Mouse (Mus musculus) heart, embryonic 14.5 days (tissue): ENCODE results near the gene Nt5c3. TPM values are rescaled to one million over a fixed set of nuclear protein-coding genes. Genes with fewer than 3 reads are reported as not detected.
"Not testable (repeated sequence)": the region's sequence is repeated elsewhere in the genome, so short reads cannot be mapped to it uniquely, and the experiment has no call there.

Experiments
- ATAC-seq: fragments of 200-750 bp; cut with Nextera tagmentation; 2 replicates; pipeline ENCODE4 v1.8.0; 2017; ENCODE audit warnings: low read depth, moderate TSS enrichment; ENCODE audit not compliant: insufficient number of reproducible peaks, insufficient read depth, low FRiP score
- H3K27ac ChIP-seq, 2 experiments: fragments of 200-500 bp in 1 of 2; fragments of 300-500 bp in 1 of 2; sonication (generic) in 1 of 2; replicated peaks in 1 of 2; 2 replicates each; pipeline ENCODE4 v1.5.1; 2012 to 2014; ENCODE audit warnings: low read depth in 2 of 2, low read length in 2 of 2, control low read depth in 1 of 2, mild to moderate bottlenecking in 1 of 2, mixed read lengths in 1 of 2; ENCODE audit not compliant: control insufficient read depth in 1 of 2, insufficient read depth in 1 of 2
- H3K27me3 ChIP-seq: fragments of 300-500 bp; sonication (generic); 2 replicates; pipeline ENCODE4 v1.6.1; 2014; ENCODE audit warnings: mild to moderate bottlenecking, low read length, control low read depth; ENCODE audit not compliant: control insufficient read depth, insufficient read depth
- H3K36me3 ChIP-seq: fragments of 300-500 bp; sonication (generic); 2 replicates; pipeline ENCODE4 v1.6.1; 2014; ENCODE audit warnings: mild to moderate bottlenecking, control low read depth, low read length, mixed read lengths; ENCODE audit not compliant: control insufficient read depth, insufficient read depth
- H3K4me1 ChIP-seq, 2 experiments: fragments of 200-500 bp in 1 of 2; fragments of 300-500 bp in 1 of 2; sonication (generic) in 1 of 2; 2 replicates each; pipeline ENCODE4 v1.6.1; 2012 to 2014; ENCODE audit warnings: low read length in 2 of 2, control low read depth in 1 of 2, mixed read lengths in 1 of 2; ENCODE audit not compliant: control insufficient read depth in 2 of 2, insufficient read depth in 2 of 2
- H3K4me2 ChIP-seq: fragments of 300-500 bp; sonication (generic); 2 replicates; pipeline ENCODE4 v1.6.1; 2014; ENCODE audit warnings: mild to moderate bottlenecking, low read length
- H3K4me3 ChIP-seq, 2 experiments: fragments of 200-500 bp in 1 of 2; fragments of 300-500 bp in 1 of 2; sonication (generic) in 1 of 2; 2 replicates each; pipeline ENCODE4 v1.5.1; 2012 to 2014; ENCODE audit warnings: low read length in 2 of 2, mild to moderate bottlenecking in 2 of 2, control low read depth in 1 of 2, low read depth in 1 of 2, moderate library complexity in 1 of 2; ENCODE audit not compliant: control insufficient read depth in 1 of 2, insufficient read depth in 1 of 2
- H3K9ac ChIP-seq: fragments of 300-500 bp; sonication (generic); 2 replicates; pipeline ENCODE4 v1.6.1; 2014; ENCODE audit warnings: mild to moderate bottlenecking, low read length
- H3K9me3 ChIP-seq: fragments of 300-500 bp; sonication (generic); 2 replicates; pipeline ENCODE4 v1.6.1; 2016; ENCODE audit warnings: low read length, control low read depth; ENCODE audit not compliant: control insufficient read depth
- WGBS: fragments of 180-500 bp; shearing (Covaris S2); extraction: QIAGEN DNeasy Blood & Tissue Kit; methylation state at CpG from one replicate; pipeline ENCODE4 v1.1.7; 2014; 5-methylcytosine and 5-hydroxymethylcytosine counted together
- polyA plus RNA-seq: library from polyadenylated mRNA; unstranded; fragments of >200 nt; fragmentation: Nextera tagmentation; extraction: Ambion mirVana; gene quantifications from 2 replicates; pipeline ENCODE4 v1.2.1, GENCODE M21; 2014

The Nt5c3 gene
- polyA plus RNA-seq, 1 experiment from 2014 or later = 74.8 TPM

GRCm38 (mm10) chr6:56877985-56878384 is 45.7 kb downstream of the Nt5c3 start:
- Histone ChIP-seq H3K9me3 (no peaks in the 10 kb centered on the region), H3K27me3 (no peaks in the 10 kb centered on the region), H3K4me1 (peaks cover 12 to 20% of the 10 kb centered on the region in 2 experiments), H3K9ac (no peak overlapping the region), H3K4me3 (no peak overlapping the region), H3K4me2 (no peak overlapping the region), H3K36me3 (peaks cover 67% of the 10 kb centered on the region), H3K27ac (peak overlapping the region; percentile 16 to 67; a peak in 1 of 4 replicates)
- 86% methylated on average over 8 of the region's 8 CpGs for WGBS
- ATAC-seq = no peak

- Histone ChIP-seq H3K36me3 (peaks cover 57% of the 10 kb centered on the region), H3K9me3 (no peaks in the 10 kb centered on the region), H3K9ac (no peak overlapping the region), H3K27me3 (no peaks in the 10 kb centered on the region), H3K4me2 (no peak overlapping the region), H3K4me3 (no peak overlapping the region), H3K27ac (no peak overlapping the region), H3K4me1 (peaks cover 12 to 20% of the 10 kb centered on the region in 2 experiments)
- no peak for ATAC-seq
- WGBS = 45% methylated on average over 4 of the region's 4 CpGs
Measured at GRCm38 (mm10) chr6:56876870-56877269, 46.9 kb downstream of the Nt5c3 start.

GRCm38 (mm10) chr6:56870027-56870426 is 53.7 kb downstream of the Nt5c3 start:
- Histone ChIP-seq H3K27me3 (no peaks in the 10 kb centered on the region), H3K9ac (no peak overlapping the region), H3K9me3 (no peaks in the 10 kb centered on the region), H3K4me2 (no peak overlapping the region), H3K4me1 (peaks cover 0 to 8% of the 10 kb centered on the region in 2 experiments; a peak in 2 of 4 replicates), H3K27ac (0 out of 4 replicates have a peak overlapping the region, but pooled peaks of 1 of the 2 experiments have one; percentile 14), H3K36me3 (peaks cover 30% of the 10 kb centered on the region), H3K4me3 (no peak overlapping the region)
- ATAC-seq = no peak
- 27% methylated on average over 2 of the region's 2 CpGs for WGBS

- Histone ChIP-seq H3K4me3 (no peak overlapping the region), H3K9ac (no peak overlapping the region), H3K9me3 (no peaks in the 10 kb centered on the region), H3K27ac (no peak overlapping the region), H3K36me3 (peaks cover 23% of the 10 kb centered on the region), H3K4me2 (no peak overlapping the region), H3K4me1 (peaks cover 0 to 8% of the 10 kb centered on the region in 2 experiments; a peak in 2 of 4 replicates), H3K27me3 (no peaks in the 10 kb centered on the region)
- no peak for ATAC-seq
- 56% methylated on average over 8 of the region's 8 CpGs for WGBS
Measured at GRCm38 (mm10) chr6:56868565-56868964, 55.2 kb downstream of the Nt5c3 start.

GRCm38 (mm10) chr6:56866899-56867298 is 56.8 kb downstream of the Nt5c3 start:
- not testable (repeated sequence) for H3K9ac ChIP-seq, H3K4me2 ChIP-seq, ATAC-seq, H3K9me3 ChIP-seq, H3K27ac ChIP-seq, H3K27me3 ChIP-seq, H3K4me1 ChIP-seq, H3K4me3 ChIP-seq
- 100% methylated on average over 1 of the region's 1 CpGs for WGBS
- peaks cover 30% of the 10 kb centered on the region for H3K36me3 ChIP-seq

GRCm38 (mm10) chr6:56860205-56860848 is 63.4 kb downstream of the Nt5c3 start:
- Histone ChIP-seq H3K4me1 (no peaks in the 10 kb centered on the region; a peak in 1 of 4 replicates), H3K9ac (no peak overlapping the region), H3K4me3 (no peak overlapping the region), H3K36me3 (peaks cover 51% of the 10 kb centered on the region), H3K4me2 (no peak overlapping the region), H3K9me3 (no peaks in the 10 kb centered on the region), H3K27me3 (no peaks in the 10 kb centered on the region), H3K27ac (0 out of 4 replicates have a peak overlapping the region, but pooled peaks of 1 of the 2 experiments have one; percentile 14)
- no peak for ATAC-seq
- WGBS = 81% methylated on average over 8 of the region's 8 CpGs

- Histone ChIP-seq H3K36me3 (peaks cover 58% of the 10 kb centered on the region), H3K4me1 (no peaks in the 10 kb centered on the region; a peak in 1 of 4 replicates), H3K27ac (no peak overlapping the region), H3K4me2 (no peak overlapping the region), H3K27me3 (no peaks in the 10 kb centered on the region), H3K4me3 (no peak overlapping the region), H3K9me3 (no peaks in the 10 kb centered on the region), H3K9ac (no peak overlapping the region)
- 75% methylated on average over 5 of the region's 5 CpGs for WGBS
- no peak for ATAC-seq
Measured at GRCm38 (mm10) chr6:56856748-56857147, 67.0 kb downstream of the Nt5c3 start.

- H3K4me1 ChIP-seq = peaks cover 0 to 4% of the 10 kb centered on the region in 2 experiments; a peak in 1 of 4 replicates
Measured at GRCm38 (mm10) chr6:56854803-56855202, 68.9 kb downstream of the Nt5c3 start.

More at GRCm38 (mm10) chr6:56854803-56855202, 68.9 kb downstream of the Nt5c3 start:
- Histone ChIP-seq H3K9me3 (no peaks in the 10 kb centered on the region), H3K9ac (no peak overlapping the region), H3K27me3 (no peaks in the 10 kb centered on the region), H3K36me3 (peaks cover 60% of the 10 kb centered on the region), H3K4me2 (no peak overlapping the region), H3K4me3 (no peak overlapping the region), H3K27ac (no peak overlapping the region)
- 93% methylated on average over 8 of the region's 8 CpGs for WGBS
- ATAC-seq = no peak
